Mouse (Mus musculus): ENCODE data around the gene Dtnb.

GRCm38 (mm10) chr12:3585525-3585924 lies 13.3 kb downstream of the Dtnb start:
- no peak for TF ChIP-seq GATA1 (IDR thresholded peaks at IDR 0.05; ENCODE audit: borderline replicate concordance, low read length)
- no peak for TF ChIP-seq FLI1 (IDR thresholded peaks at IDR 0.05; ENCODE audit: low read length)

All from megakaryocyte, embryonic 14.5 days (primary cell).